Comparison of ENCODE assay signal across 26 mouse cellular contexts in genomic region chr7:66847299-66847698, GRCm38 (mm10). TPM values are rescaled to one million over a fixed set of nuclear protein-coding genes. Genes with fewer than 3 reads are reported as not detected.
A peak's percentile ranks its signal among the peaks of the same experiment; 100 is the strongest.
DNase-seq lines count a peak whose midpoint lies in the region; ATAC-seq and TF ChIP-seq lines count a peak whose summit lies in the region.
"Had no signal": no experiment of that assay in that cellular context is flagged by ENCODE, and none has a peak within 500 bp of the region (broad histone marks: within the 10 kb centered on the region; RNA-seq: fewer than 3 reads in every experiment).

No protein-coding gene starts in this region.

- no peak overlapping the region for H3K9ac ChIP-seq in forebrain, embryonic 15.5 days (replicated peaks)
- no peak overlapping the region for H3K9ac ChIP-seq in forebrain, embryonic 11.5 days (ENCODE audit: low read length)
- no peak overlapping the region for H3K9ac ChIP-seq in intestine, embryonic 14.5 days (ENCODE audit: low read length)
- no peak overlapping the region for H3K9ac ChIP-seq in intestine, embryonic 16.5 days (ENCODE audit: low read depth, low read length)
- no peak overlapping the region for H3K9ac ChIP-seq in kidney, embryonic 16.5 days (replicated peaks; ENCODE audit: low read length)
- H3K9ac ChIP-seq: embryonic facial prominence, embryonic 13.5 days; embryonic facial prominence, embryonic 15.5 days; forebrain, embryonic 13.5 days had no signal

- DNase-seq in forebrain, embryonic 11.5 days (ENCODE audit: low spot score) = no peak
- peak; percentile 55 for DNase-seq in intestine, embryonic 14.5 days (ENCODE audit: low spot score)
- DNase-seq in kidney, adult 2 months = no peak
- DNase-seq in limb, embryonic 10.5 days (ENCODE audit: low spot score) = no peak
- DNase-seq: adrenal gland, adult 8-10 months; adrenal gland, postnatal 14 days; B cell, adult 2 months; cerebellum, adult 11-12 months; cerebellum, adult 2 months; cerebellum, adult 9-11 months; cerebellum, postnatal 14 days; cerebellum, postnatal 36 days; embryo, embryonic 11 days had no signal

- H3K4me2 ChIP-seq in forebrain, embryonic 15.5 days (replicated peaks) = no peak overlapping the region
- no peak overlapping the region for H3K4me2 ChIP-seq in forebrain, embryonic 11.5 days (ENCODE audit: low read depth, low read length, severe bottlenecking)
- no peak overlapping the region for H3K4me2 ChIP-seq in intestine, embryonic 14.5 days (ENCODE audit: low read length)
- no peak overlapping the region for H3K4me2 ChIP-seq in intestine, embryonic 16.5 days (ENCODE audit: low read depth, low read length)
- H3K4me2 ChIP-seq in kidney, embryonic 16.5 days (replicated peaks; ENCODE audit: low read depth, low read length) = no peak overlapping the region
- H3K4me2 ChIP-seq: embryonic facial prominence, embryonic 13.5 days; embryonic facial prominence, embryonic 15.5 days; forebrain, embryonic 13.5 days had no signal

- H3K4me1 ChIP-seq in forebrain, embryonic 15.5 days = peaks cover 5% of the 10 kb centered on the region
- H3K4me1 ChIP-seq in forebrain, embryonic 11.5 days (replicated peaks; ENCODE audit: control insufficient read depth, insufficient read depth, low read length) = no peaks in the 10 kb centered on the region
- peaks cover 20% of the 10 kb centered on the region for H3K4me1 ChIP-seq in intestine, embryonic 14.5 days (replicated peaks; ENCODE audit: control insufficient read depth, insufficient read depth, low read length)
- H3K4me1 ChIP-seq in intestine, embryonic 16.5 days (ENCODE audit: control insufficient read depth, insufficient read depth, low read length) = peaks cover 14% of the 10 kb centered on the region
- H3K4me1 ChIP-seq in kidney, embryonic 16.5 days (ENCODE audit: insufficient read depth, low read length) = no peaks in the 10 kb centered on the region
- no peaks in the 10 kb centered on the region for H3K4me1 ChIP-seq in kidney, adult 2 months (ENCODE audit: control insufficient read depth, insufficient read depth, low read length)
- H3K4me1 ChIP-seq in limb, embryonic 10.5 days = peaks cover 22% of the 10 kb centered on the region
- H3K4me1 ChIP-seq: forebrain, embryonic 10.5 days; forebrain, embryonic 13.5 days had no signal

- no peak overlapping the region for H3K27ac ChIP-seq in forebrain, embryonic 15.5 days (replicated peaks)
- H3K27ac ChIP-seq in forebrain, embryonic 11.5 days (ENCODE audit: low read depth, low read length) = no peak overlapping the region
- no peak overlapping the region for H3K27ac ChIP-seq in intestine, embryonic 14.5 days (ENCODE audit: low read depth)
- no peak overlapping the region for H3K27ac ChIP-seq in intestine, embryonic 16.5 days (ENCODE audit: low read length)
- H3K27ac ChIP-seq in kidney, embryonic 16.5 days (ENCODE audit: low read length) = no peak overlapping the region
- no peak overlapping the region for H3K27ac ChIP-seq in kidney, adult 2 months (ENCODE audit: insufficient read depth, low read depth, low read length)
- 0 out of 2 replicates have a peak overlapping the region, but pooled peaks have one; percentile 36 for H3K27ac ChIP-seq in limb, embryonic 10.5 days
- H3K27ac ChIP-seq: embryonic facial prominence, embryonic 13.5 days; embryonic facial prominence, embryonic 15.5 days; forebrain, embryonic 10.5 days; forebrain, embryonic 13.5 days had no signal

- no peak overlapping the region for H3K4me3 ChIP-seq in forebrain, embryonic 15.5 days
- H3K4me3 ChIP-seq in forebrain, embryonic 11.5 days (ENCODE audit: low read depth, low read length) = no peak overlapping the region
- no peak overlapping the region for H3K4me3 ChIP-seq in intestine, embryonic 14.5 days (ENCODE audit: low read depth, low read length)
- H3K4me3 ChIP-seq in intestine, embryonic 16.5 days (ENCODE audit: low read length) = no peak overlapping the region
- H3K4me3 ChIP-seq in kidney, embryonic 16.5 days (ENCODE audit: low read length) = no peak overlapping the region
- no peak overlapping the region for H3K4me3 ChIP-seq in kidney, adult 2 months (ENCODE audit: insufficient read depth, low read depth, low read length)
- no peak overlapping the region for H3K4me3 ChIP-seq in limb, embryonic 10.5 days
- H3K4me3 ChIP-seq: embryonic facial prominence, embryonic 13.5 days; embryonic facial prominence, embryonic 15.5 days; erythroblast, embryonic 14.5 days; forebrain, embryonic 10.5 days; forebrain, embryonic 13.5 days had no signal

- ATAC-seq in forebrain, embryonic 15.5 days (replicated peaks) = 0 out of 2 replicates have a peak, but pooled peaks have one; percentile 32
- no peak for ATAC-seq in forebrain, embryonic 11.5 days (replicated peaks; ENCODE audit: low FRiP score)
- no peak for ATAC-seq in intestine, embryonic 14.5 days (replicated peaks; ENCODE audit: low FRiP score, low TSS enrichment, low read depth)
- no peak; the same call in 1 of the 2 replicates for ATAC-seq in intestine, embryonic 16.5 days
- peak; percentile 52; the same call in 1 of the 2 replicates for ATAC-seq in kidney, embryonic 16.5 days (ENCODE audit: low FRiP score, low TSS enrichment)
- ATAC-seq: activated CD4-positive, CD25-positive, alpha-beta regulatory T cell, adult 4 months; CD4-positive, CD25-positive, alpha-beta regulatory T cell, adult 4 months; forebrain, embryonic 13.5 days; forebrain, embryonic 16.5 days; Patski had no signal

- no peak for TF ChIP-seq POLR2A in kidney, adult 2 months (IDR thresholded peaks at IDR 0.05; ENCODE audit: low read depth, low read length)

- H3K9me3 ChIP-seq in forebrain, embryonic 15.5 days = no peaks in the 10 kb centered on the region
- no peaks in the 10 kb centered on the region for H3K9me3 ChIP-seq in forebrain, embryonic 11.5 days (ENCODE audit: control insufficient read depth, low read length)
- no peaks in the 10 kb centered on the region for H3K9me3 ChIP-seq in intestine, embryonic 14.5 days (ENCODE audit: control insufficient read depth, low read length)
- no peaks in the 10 kb centered on the region for H3K9me3 ChIP-seq in intestine, embryonic 16.5 days (ENCODE audit: control insufficient read depth, low read length)
- no peaks in the 10 kb centered on the region for H3K9me3 ChIP-seq in kidney, embryonic 16.5 days (ENCODE audit: low read length)
- H3K9me3 ChIP-seq in limb, embryonic 10.5 days (replicated peaks) = no peaks in the 10 kb centered on the region
- H3K9me3 ChIP-seq: embryonic facial prominence, embryonic 13.5 days; embryonic facial prominence, embryonic 15.5 days; forebrain, embryonic 10.5 days; forebrain, embryonic 13.5 days had no signal

- no peak for TF ChIP-seq CTCF in kidney, adult 2 months (conservative IDR thresholded peaks at IDR 0.05; ENCODE audit: insufficient read depth, insufficient read length, low read depth, low read length)

- H3K27me3 ChIP-seq in forebrain, embryonic 15.5 days = no peaks in the 10 kb centered on the region
- H3K27me3 ChIP-seq in forebrain, embryonic 11.5 days (ENCODE audit: control insufficient read depth, insufficient read depth, low read length) = no peaks in the 10 kb centered on the region
- no peaks in the 10 kb centered on the region for H3K27me3 ChIP-seq in intestine, embryonic 14.5 days (replicated peaks; ENCODE audit: control insufficient read depth, insufficient read depth, low read length)
- no peaks in the 10 kb centered on the region for H3K27me3 ChIP-seq in intestine, embryonic 16.5 days (replicated peaks; ENCODE audit: control insufficient read depth, insufficient read depth, low read length)
- no peaks in the 10 kb centered on the region for H3K27me3 ChIP-seq in kidney, embryonic 16.5 days (ENCODE audit: insufficient read depth, low read length)
- H3K27me3 ChIP-seq in kidney, adult 2 months (replicated peaks; ENCODE audit: control insufficient read depth, insufficient read depth, low read length) = no peaks in the 10 kb centered on the region
- H3K27me3 ChIP-seq in limb, embryonic 10.5 days (ENCODE audit: low read depth, poor library complexity, severe bottlenecking) = no peaks in the 10 kb centered on the region
- H3K27me3 ChIP-seq: embryonic facial prominence, embryonic 13.5 days; embryonic facial prominence, embryonic 15.5 days had no signal

- WGBS in forebrain, embryonic 15.5 days = 86% methylated on average over 9 of the region's 9 CpGs
- WGBS in forebrain, embryonic 11.5 days = 90% methylated on average over 9 of the region's 9 CpGs
- 50% methylated on average over 9 of the region's 9 CpGs for WGBS in intestine, embryonic 14.5 days
- WGBS in intestine, embryonic 16.5 days = 57% methylated on average over 9 of the region's 9 CpGs
- WGBS in kidney, embryonic 16.5 days = 65% methylated on average over 9 of the region's 9 CpGs
- 73% methylated on average over 9 of the region's 9 CpGs for WGBS in kidney, adult 2 months
- WGBS in limb, embryonic 10.5 days = 85% methylated on average over 9 of the region's 9 CpGs

- H3K36me3 ChIP-seq in forebrain, embryonic 15.5 days = no peaks in the 10 kb centered on the region
- no peaks in the 10 kb centered on the region for H3K36me3 ChIP-seq in forebrain, embryonic 11.5 days (ENCODE audit: control insufficient read depth, insufficient read depth, low read length)
- no peaks in the 10 kb centered on the region for H3K36me3 ChIP-seq in intestine, embryonic 14.5 days (ENCODE audit: control insufficient read depth, insufficient read depth, low read length)
- no peaks in the 10 kb centered on the region for H3K36me3 ChIP-seq in intestine, embryonic 16.5 days (ENCODE audit: control insufficient read depth, insufficient read depth, low read length)
- no peaks in the 10 kb centered on the region for H3K36me3 ChIP-seq in kidney, embryonic 16.5 days (ENCODE audit: insufficient read depth, low read length)
- H3K36me3 ChIP-seq in kidney, adult 2 months (ENCODE audit: control insufficient read depth, insufficient read depth, low read length) = no peaks in the 10 kb centered on the region
- 0 out of 2 replicates have a peak, but pooled peaks cover 4% of the 10 kb centered on the region for H3K36me3 ChIP-seq in limb, embryonic 10.5 days
- H3K36me3 ChIP-seq: forebrain, embryonic 10.5 days; G1E had no signal

RNA-seq across cellular contexts. Expression of gene Adamts17, which starts 7.8 kb away (rescaled TPM):
- polyA plus RNA-seq in forebrain, embryonic 15.5 days (2015; fragmentation: Nextera tagmentation; extraction: Ambion mirVana) = 3.5 and 5.0 TPM in 2 replicates
- 0.72 and 1.1 TPM in 2 replicates for polyA plus RNA-seq in forebrain, embryonic 11.5 days (2014; fragmentation: Nextera tagmentation; extraction: Ambion mirVana)
- 4.5 and 6.7 TPM in 2 replicates for polyA plus RNA-seq in intestine, embryonic 14.5 days (2014; fragmentation: Nextera tagmentation; extraction: Ambion mirVana)
- 3.0 and 3.7 TPM in 2 replicates for polyA plus RNA-seq in intestine, embryonic 16.5 days (2015; fragmentation: Nextera tagmentation; extraction: Ambion mirVana)
- polyA plus RNA-seq in kidney, embryonic 16.5 days (2015; fragmentation: Nextera tagmentation; extraction: Ambion mirVana) = 3.6 and 4.7 TPM in 2 replicates
- 0.17 and 0.41 TPM in 2 replicates for polyA plus RNA-seq in kidney, adult 2 months (2012; rRNA removed)
- polyA plus RNA-seq in limb, embryonic 10.5 days (2016; fragmentation: Nextera tagmentation; extraction: Ambion mirVana) = 4.4 and 6.7 TPM in 2 replicates
- polyA plus RNA-seq: erythroblast, embryonic 14.5 days; G1E had no signal

Comparison
In these comparisons a context has a peak if more than half of its experiments do, and no peak if none do; other contexts are left out.
1. ATAC-seq: peak in forebrain, embryonic 15.5 days (single experiment) and kidney, embryonic 16.5 days (single experiment); none in forebrain, embryonic 11.5 days (single experiment), intestine, embryonic 14.5 days (single experiment) and intestine, embryonic 16.5 days (single experiment).